Mouse (Mus musculus) 3T3-L1 (cell line): ENCODE measurements around the gene Insl6.
A peak's percentile ranks its signal among the peaks of the same experiment; 100 is the strongest.

ENCODE experiments used
- DNase-seq: peaks from one replicate; pipeline ENCODE4 v3.0.0-alpha.2; 2015; ENCODE audit warnings: low read depth, low spot score

Gene Insl6

GRCm38 (mm10) chr19:29354895-29355877, 30.0 kb upstream of the Insl6 start:
- DNase-seq, result peak; percentile 94

- no peak for DNase-seq
Measured at GRCm38 (mm10) chr19:29350991-29351390, 25.8 kb upstream of the Insl6 start.

GRCm38 (mm10) chr19:29345636-29346035, 20.5 kb upstream of the Insl6 start:
- DNase-seq, result no peak

GRCm38 (mm10) chr19:29344868-29345267, 19.7 kb upstream of the Insl6 start:
- DNase-seq, result no peak

- DNase-seq, result no peak
Measured at GRCm38 (mm10) chr19:29342281-29342680, 17.1 kb upstream of the Insl6 start.

- DNase-seq, result peak; percentile 56
Measured at GRCm38 (mm10) chr19:29341029-29341428, 15.9 kb upstream of the Insl6 start.

- DNase-seq, result peak; percentile 19
Measured at GRCm38 (mm10) chr19:29336624-29337023, 11.5 kb upstream of the Insl6 start.

GRCm38 (mm10) chr19:29334068-29334745, 9.1 kb upstream of the Insl6 start, which contains the start of gene Rln1:
Gene Rln1 (minus strand): TSS chr19:29334670.
- DNase-seq, result no peak

- no peak for DNase-seq
Measured at GRCm38 (mm10) chr19:29326822-29327552, 1.8 kb upstream of the Insl6 start.

GRCm38 (mm10) chr19:29326396-29326795, 1.2 kb upstream of the Insl6 start:
- DNase-seq, result no peak

GRCm38 (mm10) chr19:29325852-29326180, 660 bp upstream of the Insl6 start:
- DNase-seq, result no peak

GRCm38 (mm10) chr19:29323416-29324049, 1.6 kb downstream of the Insl6 start:
- DNase-seq, result no peak

- DNase-seq, result no peak
Measured at GRCm38 (mm10) chr19:29312661-29313060, 12.5 kb downstream of the Insl6 start.

- no peak for DNase-seq
Measured at GRCm38 (mm10) chr19:29311791-29312190, 13.4 kb downstream of the Insl6 start.

GRCm38 (mm10) chr19:29308832-29309231, 16.3 kb downstream of the Insl6 start:
- DNase-seq, result peak; percentile 20

- DNase-seq, result no peak
Measured at GRCm38 (mm10) chr19:29302119-29302518, 23.0 kb downstream of the Insl6 start.

- DNase-seq, result no peak
Measured at GRCm38 (mm10) chr19:29300919-29301318, 24.2 kb downstream of the Insl6 start.

- no peak for DNase-seq
Measured at GRCm38 (mm10) chr19:29297366-29297765, 27.8 kb downstream of the Insl6 start.

- no peak for DNase-seq
Measured at GRCm38 (mm10) chr19:29296166-29296565, 29.0 kb downstream of the Insl6 start.

GRCm38 (mm10) chr19:29294756-29295155, 30.4 kb downstream of the Insl6 start:
- DNase-seq, result peak; percentile 44

- peak; percentile 83 for DNase-seq
Measured at GRCm38 (mm10) chr19:29292546-29292945, 32.6 kb downstream of the Insl6 start.
